Mouse (Mus musculus): Measurements from ENCODE around the gene Ryr3.

GRCm38 (mm10) chr2:112764274-112764673 lies 452.6 kb downstream of the Ryr3 start:
- TF ChIP-seq CTCF (IDR thresholded peaks at IDR 0.05; ENCODE audit: low read depth) (no peak), EP300 (IDR thresholded peaks at IDR 0.05; ENCODE audit: low read depth) (no peak)
